Mouse (Mus musculus) liver, embryonic 13.5 days (tissue): ENCODE results near the gene Syt2. TPM values are rescaled to one million over a fixed set of nuclear protein-coding genes. Genes with fewer than 3 reads are reported as not detected.

Experiments used
- ATAC-seq: fragments of 200-750 bp; cut with Nextera tagmentation; 2 replicates; pipeline ENCODE4 v1.8.0; 2017; ENCODE audit warnings: low read depth, mild to moderate bottlenecking, moderate number of reproducible peaks, moderate library complexity
- DNase-seq: peaks from one replicate; pipeline ENCODE4 v3.0.0; 2022
- H3K27ac ChIP-seq: fragments of 300-500 bp; sonication (generic); 2 replicates; pipeline ENCODE4 v1.5.1; 2015; ENCODE audit warnings: moderate library complexity, mild to moderate bottlenecking, inconsistent platforms
- H3K27me3 ChIP-seq: fragments of 300-500 bp; sonication (generic); 2 replicates; pipeline ENCODE4 v1.6.1; 2015; ENCODE audit warnings: mild to moderate bottlenecking, inconsistent platforms
- H3K36me3 ChIP-seq: fragments of 300-500 bp; sonication (generic); 2 replicates; pipeline ENCODE4 v1.6.1; 2015; ENCODE audit warnings: mild to moderate bottlenecking, inconsistent platforms
- H3K4me1 ChIP-seq: fragments of 300-500 bp; sonication (generic); replicated peaks from 2 replicates; pipeline ENCODE4 v1.6.1; 2015; ENCODE audit warnings: inconsistent platforms
- H3K4me2 ChIP-seq: fragments of 300-500 bp; sonication (generic); 2 replicates; pipeline ENCODE4 v1.6.1; 2015; ENCODE audit warnings: inconsistent platforms, mild to moderate bottlenecking, moderate library complexity
- H3K4me3 ChIP-seq: fragments of 300-500 bp; sonication (generic); replicated peaks from 2 replicates; pipeline ENCODE4 v1.5.1; 2015; ENCODE audit warnings: mild to moderate bottlenecking, inconsistent platforms
- H3K9ac ChIP-seq: fragments of 300-500 bp; sonication (generic); 2 replicates; pipeline ENCODE4 v1.6.1; 2015; ENCODE audit warnings: mild to moderate bottlenecking, inconsistent platforms
- H3K9me3 ChIP-seq: fragments of 300-500 bp; sonication (generic); replicated peaks from 2 replicates; pipeline ENCODE4 v1.6.1; 2016; ENCODE audit warnings: inconsistent platforms
- WGBS: fragments of 180-500 bp; shearing (Covaris S2); methylation state at CpG from one replicate; pipeline ENCODE4 v1.1.7; 2015; ENCODE audit not compliant: insufficient replicate concordance; 5-methylcytosine and 5-hydroxymethylcytosine counted together
- polyA plus RNA-seq: library from polyadenylated mRNA; unstranded; fragments of >200 nt; fragmentation: Nextera tagmentation; extraction: Ambion mirVana; gene quantifications from 2 replicates; pipeline ENCODE4 v1.2.1, GENCODE M21; 2015

Gene Syt2
- polyA plus RNA-seq, 1 experiment from 2014 or later, result 0.08 TPM

DNA sequence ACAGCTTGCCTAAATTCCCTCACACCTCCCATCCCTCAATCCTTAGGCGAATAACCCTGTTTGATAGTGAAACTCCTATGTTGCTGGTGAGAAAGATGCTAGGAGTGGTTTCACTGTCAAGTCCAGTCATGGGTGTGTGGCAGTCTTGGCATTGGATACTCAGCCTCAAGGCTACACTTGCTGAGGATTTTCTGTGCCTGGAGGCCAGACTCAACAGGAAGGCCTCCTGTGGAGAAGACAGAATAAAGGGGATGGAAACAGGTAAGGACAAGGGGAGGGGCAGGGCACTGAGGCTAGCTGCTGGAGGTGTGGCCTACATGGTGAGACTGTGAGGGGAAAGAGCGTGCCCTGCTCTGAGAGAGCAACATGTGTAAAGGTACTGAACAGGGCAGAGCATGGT lies 60.1 kb downstream of the Syt2 start:
- H3K4me1 ChIP-seq, result peaks cover 20% of the 10 kb centered on the region
- 48% methylated on average over 2 of the region's 2 CpGs for WGBS
- peaks cover 66% of the 10 kb centered on the region for H3K27me3 ChIP-seq
- DNase-seq (no peak), ATAC-seq (no peak)
- no peak overlapping the region for H3K4me3 ChIP-seq
- H3K9ac ChIP-seq, result no peak overlapping the region
- no peaks in the 10 kb centered on the region for H3K9me3 ChIP-seq
- no peak overlapping the region for H3K4me2 ChIP-seq
- H3K36me3 ChIP-seq, result no peaks in the 10 kb centered on the region
- H3K27ac ChIP-seq, result no peak overlapping the region

DNA sequence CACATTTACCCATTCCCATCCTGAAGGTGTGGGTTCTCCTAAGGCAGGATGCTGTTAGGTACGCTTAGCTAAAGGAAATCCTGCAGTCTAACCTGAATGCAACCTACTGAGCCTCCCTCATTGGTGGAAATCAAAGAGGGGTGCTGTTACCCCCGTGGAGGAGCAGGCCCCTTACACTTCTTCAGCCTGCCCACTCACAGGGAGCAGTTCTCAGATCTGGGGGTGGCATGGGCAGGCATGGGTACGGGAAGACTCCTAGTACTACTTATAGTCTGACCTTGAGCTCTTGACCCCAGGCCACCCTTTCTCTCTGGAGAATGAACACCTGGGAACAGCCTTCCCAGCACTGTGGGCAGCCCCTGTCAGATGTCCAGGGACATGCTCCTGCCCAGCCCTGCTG lies 61.0 kb downstream of the Syt2 start:
- ATAC-seq, result no peak
- H3K27ac ChIP-seq, result no peak overlapping the region
- H3K4me2 ChIP-seq, result no peak overlapping the region
- H3K4me3 ChIP-seq, result no peak overlapping the region
- no peaks in the 10 kb centered on the region for H3K36me3 ChIP-seq
- H3K27me3 ChIP-seq, result peaks cover 72% of the 10 kb centered on the region
- no peak for DNase-seq
- WGBS, result 50% methylated on average over 3 of the region's 3 CpGs
- H3K4me1 ChIP-seq, result peaks cover 18% of the 10 kb centered on the region
- no peak overlapping the region for H3K9ac ChIP-seq
- H3K9me3 ChIP-seq, result no peaks in the 10 kb centered on the region

DNA sequence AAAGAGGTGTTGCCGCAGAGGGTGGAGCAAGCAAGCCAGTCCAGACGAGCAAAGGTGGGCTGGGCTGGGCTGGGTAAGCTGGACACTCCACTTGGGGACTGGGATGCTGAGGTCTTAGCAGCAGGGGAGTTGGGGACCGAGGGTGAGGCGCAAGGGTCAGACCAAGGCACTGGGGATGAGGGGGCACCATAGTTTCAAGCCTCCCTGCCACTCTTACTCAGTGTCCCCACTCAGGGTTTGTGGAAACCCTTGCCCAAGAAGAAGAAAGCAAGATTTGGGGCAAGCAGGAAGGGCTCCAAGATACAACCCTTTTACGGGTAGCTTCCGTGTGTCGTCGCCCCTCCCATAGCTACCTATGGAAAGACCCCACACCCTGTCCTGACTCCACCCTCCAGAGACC lies 61.8 kb downstream of the Syt2 start:
- H3K4me2 ChIP-seq, result peak overlapping the region; percentile 56; the same call in 1 of the 2 replicates
- H3K27ac ChIP-seq, result no peak overlapping the region
- 14% methylated on average over 7 of the region's 8 CpGs for WGBS
- peaks cover 80% of the 10 kb centered on the region for H3K27me3 ChIP-seq
- DNase-seq (no peak), ATAC-seq (no peak)
- no peaks in the 10 kb centered on the region for H3K36me3 ChIP-seq
- peak overlapping the region; percentile 41; the same call in 1 of the 2 replicates for H3K4me3 ChIP-seq
- H3K9me3 ChIP-seq, result no peaks in the 10 kb centered on the region
- peaks cover 17% of the 10 kb centered on the region for H3K4me1 ChIP-seq
- no peak overlapping the region for H3K9ac ChIP-seq

DNA sequence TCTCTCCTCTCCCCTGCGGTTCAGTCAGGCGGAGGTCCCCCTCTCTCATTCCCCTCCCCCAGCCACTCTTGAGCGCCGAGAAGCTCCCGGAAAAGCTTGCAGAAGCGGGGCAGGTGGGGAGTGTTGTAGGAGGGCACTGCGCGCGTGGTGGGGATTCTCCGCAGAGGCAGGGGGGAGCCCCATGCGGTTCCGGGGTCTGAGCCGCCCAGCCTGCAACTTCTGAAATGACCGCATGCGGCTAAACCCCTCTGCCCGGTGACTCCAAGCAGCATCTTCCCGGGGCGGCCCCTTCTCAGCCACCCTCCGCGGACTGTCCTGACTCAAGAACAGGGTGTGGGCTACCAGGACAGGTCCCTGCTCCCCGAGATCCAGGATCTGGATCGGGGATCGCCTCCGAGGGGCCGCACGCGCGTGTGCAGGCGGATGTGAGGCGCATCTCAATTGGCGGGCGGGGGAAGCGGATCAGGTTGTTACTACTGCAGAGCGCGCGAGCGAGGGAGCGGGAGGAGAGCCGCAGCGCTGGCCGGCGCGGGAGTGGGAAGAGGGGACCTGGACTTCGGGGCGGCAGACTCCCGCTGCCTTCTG lies 62.4 kb downstream of the Syt2 start:
- no peak for DNase-seq
- H3K9me3 ChIP-seq, result no peaks in the 10 kb centered on the region
- peaks cover 85% of the 10 kb centered on the region for H3K27me3 ChIP-seq
- H3K27ac ChIP-seq, result no peak overlapping the region
- peak overlapping the region; percentile 41 for H3K4me3 ChIP-seq
- under 1% methylated on average over 46 of the region's 46 CpGs for WGBS
- no peaks in the 10 kb centered on the region for H3K36me3 ChIP-seq
- H3K4me2 ChIP-seq, result peak overlapping the region; percentile 56
- 0 out of 2 replicates have a peak overlapping the region, but pooled peaks have one; percentile 12 for H3K9ac ChIP-seq
- peaks cover 17% of the 10 kb centered on the region for H3K4me1 ChIP-seq
- ATAC-seq, result no peak

DNA sequence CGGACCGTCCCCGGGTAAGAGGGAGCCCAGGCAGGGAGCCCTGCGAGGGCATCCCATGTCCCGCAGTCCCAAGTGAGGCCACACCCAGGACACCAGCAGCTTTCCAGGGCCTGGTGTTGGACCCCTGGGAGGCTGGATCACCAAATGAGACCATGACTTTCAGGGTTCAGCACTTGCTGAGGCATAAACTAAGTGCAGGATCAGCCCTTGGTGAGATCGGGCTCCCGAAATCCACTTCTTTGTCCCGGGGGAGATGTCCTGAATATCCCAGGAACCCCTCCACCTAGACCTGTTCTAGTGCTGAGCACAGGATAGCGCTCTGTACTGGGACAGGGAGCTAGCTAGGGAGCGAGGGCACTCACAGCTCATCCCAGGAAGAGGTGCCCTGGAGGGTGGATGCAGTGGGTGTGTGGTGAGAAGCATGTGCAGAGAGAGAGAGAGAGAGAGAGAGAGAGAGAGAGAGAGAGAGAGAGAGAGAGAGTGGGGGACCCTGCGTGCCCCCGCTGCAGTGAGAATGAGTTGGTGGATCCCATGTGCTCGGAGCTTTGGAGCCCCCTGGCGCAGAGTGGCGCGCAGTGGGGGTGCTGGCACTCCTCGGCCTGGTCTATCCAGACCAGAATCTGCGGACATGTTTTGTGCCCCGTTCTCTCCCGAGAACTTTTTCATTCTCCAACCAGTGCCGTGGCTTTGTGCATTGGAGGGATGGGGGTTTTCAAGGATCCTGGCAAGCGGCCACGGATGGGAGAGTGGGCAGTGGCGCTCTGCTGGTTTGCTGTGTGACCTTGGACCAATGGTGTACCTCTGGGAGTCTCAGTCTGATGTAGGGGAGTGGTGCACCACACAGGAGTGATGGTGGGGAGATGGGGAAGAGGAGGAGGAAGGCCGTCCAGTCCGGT lies 63.2 kb downstream of the Syt2 start:
- Histone ChIP-seq H3K27me3 (peaks cover 90% of the 10 kb centered on the region), H3K9me3 (no peaks in the 10 kb centered on the region), H3K36me3 (no peaks in the 10 kb centered on the region), H3K9ac (no peak overlapping the region), H3K4me1 (peaks cover 15% of the 10 kb centered on the region), H3K4me3 (peak overlapping the region; percentile 41), H3K27ac (no peak overlapping the region), H3K4me2 (peak overlapping the region; percentile 56)
- WGBS, result 19% methylated on average over 26 of the region's 26 CpGs
- ATAC-seq (no peak), DNase-seq (no peak)

DNA sequence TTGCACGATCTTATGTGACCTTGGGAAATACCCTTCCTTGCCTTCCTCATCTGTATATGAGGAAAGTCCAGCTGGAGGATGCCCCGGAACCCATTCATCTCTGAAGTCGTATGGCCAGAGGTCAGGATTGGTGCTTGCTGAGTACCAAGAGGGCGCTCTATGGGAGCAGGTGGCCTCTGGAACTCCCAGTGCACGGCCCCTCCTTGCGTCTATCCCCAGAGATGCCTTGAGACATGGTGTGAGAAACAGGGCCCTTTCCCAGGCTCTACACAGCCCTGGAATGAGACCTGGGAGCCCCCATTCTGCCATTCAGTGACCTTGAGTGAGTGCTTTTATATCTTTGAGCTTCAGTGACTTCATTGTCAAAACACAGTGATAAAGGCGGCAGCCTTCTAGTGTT lies 64.6 kb downstream of the Syt2 start:
- Histone ChIP-seq H3K27me3 (peaks cover 87% of the 10 kb centered on the region), H3K9ac (no peak overlapping the region), H3K4me3 (no peak overlapping the region), H3K9me3 (no peaks in the 10 kb centered on the region), H3K4me2 (no peak overlapping the region), H3K4me1 (peaks cover 15% of the 10 kb centered on the region), H3K36me3 (no peaks in the 10 kb centered on the region), H3K27ac (no peak overlapping the region)
- 56% methylated on average over 7 of the region's 7 CpGs for WGBS
- ATAC-seq (no peak), DNase-seq (no peak)

DNA sequence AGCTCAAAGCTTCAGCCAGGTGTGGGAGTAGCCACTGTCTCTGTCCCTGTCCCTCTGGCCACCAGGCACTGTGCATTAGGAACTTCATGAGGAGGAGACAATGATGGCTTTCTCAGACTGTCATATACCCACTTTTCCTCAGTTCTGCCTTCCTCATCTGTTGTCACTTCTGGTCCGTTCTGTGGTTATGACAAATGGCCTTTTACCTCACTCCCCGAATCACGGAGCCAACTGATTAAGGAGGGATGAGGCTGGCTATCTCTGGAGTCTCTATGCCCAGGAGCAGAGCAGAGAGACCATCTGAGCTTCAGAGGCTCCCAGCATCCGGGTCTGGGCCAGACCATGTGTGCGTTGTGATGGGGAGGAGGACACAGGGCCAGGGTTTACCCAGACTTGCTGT lies 65.2 kb downstream of the Syt2 start:
- peaks cover 15% of the 10 kb centered on the region for H3K4me1 ChIP-seq
- 46% methylated on average over 5 of the region's 5 CpGs for WGBS
- no peak overlapping the region for H3K4me3 ChIP-seq
- H3K9ac ChIP-seq, result no peak overlapping the region
- ATAC-seq, result no peak
- no peaks in the 10 kb centered on the region for H3K36me3 ChIP-seq
- H3K27me3 ChIP-seq, result peaks cover 81% of the 10 kb centered on the region
- H3K9me3 ChIP-seq, result no peaks in the 10 kb centered on the region
- no peak for DNase-seq
- H3K4me2 ChIP-seq, result no peak overlapping the region
- no peak overlapping the region for H3K27ac ChIP-seq

DNA sequence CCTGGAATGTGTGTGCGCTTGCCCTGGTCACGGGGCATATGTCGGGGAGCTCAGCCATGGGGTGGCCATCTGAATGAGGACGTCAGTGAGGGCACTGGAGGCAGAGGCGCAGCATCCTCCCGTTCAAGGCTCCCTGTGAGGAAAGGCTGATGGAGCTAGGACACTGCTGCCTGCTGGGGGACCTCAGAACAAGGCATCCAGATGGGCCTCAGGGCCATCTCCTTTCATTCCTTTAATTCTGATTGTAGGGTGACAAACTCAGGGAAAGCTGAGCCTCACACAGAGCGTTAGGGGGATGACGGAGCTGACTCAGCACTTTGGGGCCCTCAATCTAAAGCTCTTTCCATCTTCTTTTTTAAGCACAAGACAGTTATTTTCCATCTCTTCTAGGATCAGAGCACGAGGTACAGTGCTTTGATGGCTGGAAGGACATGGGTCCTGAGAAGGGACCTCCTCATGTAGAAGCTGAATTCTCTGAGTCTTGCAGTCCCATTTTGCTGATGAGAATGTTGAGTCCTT lies 66.4 kb downstream of the Syt2 start:
- Histone ChIP-seq H3K4me3 (no peak overlapping the region), H3K4me1 (peaks cover 15% of the 10 kb centered on the region), H3K4me2 (no peak overlapping the region), H3K36me3 (no peaks in the 10 kb centered on the region), H3K27me3 (peaks cover 69% of the 10 kb centered on the region), H3K9ac (no peak overlapping the region), H3K9me3 (no peaks in the 10 kb centered on the region), H3K27ac (no peak overlapping the region)
- no peak for ATAC-seq
- 68% methylated on average over 9 of the region's 9 CpGs for WGBS
- DNase-seq, result no peak

DNA sequence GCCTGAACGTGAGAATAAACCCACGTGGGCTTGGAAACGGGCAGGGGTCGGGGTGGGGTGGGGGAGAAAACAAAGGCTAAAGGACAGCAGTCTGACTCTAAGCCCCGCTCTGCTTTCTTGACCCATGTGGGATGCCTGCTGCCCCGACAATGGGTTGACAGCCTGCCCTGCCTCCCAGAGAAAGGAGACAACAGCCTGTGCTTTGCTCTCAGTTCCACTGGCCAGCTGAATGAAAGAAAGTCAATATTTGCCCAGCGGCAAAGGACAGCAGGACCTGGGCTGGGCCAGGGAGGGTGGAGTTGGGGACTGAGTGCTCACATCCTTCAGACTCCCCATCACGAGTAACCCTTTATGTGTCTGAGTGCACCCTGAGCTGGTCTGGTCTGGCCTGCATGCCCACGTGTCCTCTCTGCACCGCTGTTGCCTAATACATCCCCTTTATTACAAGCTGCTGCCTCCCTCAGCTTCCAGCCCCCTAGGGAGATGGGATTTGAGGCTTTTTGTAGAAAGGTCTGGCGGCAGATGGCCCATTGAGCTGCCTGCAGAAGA lies 67.0 kb downstream of the Syt2 start:
- H3K27ac ChIP-seq, result no peak overlapping the region

DNA sequence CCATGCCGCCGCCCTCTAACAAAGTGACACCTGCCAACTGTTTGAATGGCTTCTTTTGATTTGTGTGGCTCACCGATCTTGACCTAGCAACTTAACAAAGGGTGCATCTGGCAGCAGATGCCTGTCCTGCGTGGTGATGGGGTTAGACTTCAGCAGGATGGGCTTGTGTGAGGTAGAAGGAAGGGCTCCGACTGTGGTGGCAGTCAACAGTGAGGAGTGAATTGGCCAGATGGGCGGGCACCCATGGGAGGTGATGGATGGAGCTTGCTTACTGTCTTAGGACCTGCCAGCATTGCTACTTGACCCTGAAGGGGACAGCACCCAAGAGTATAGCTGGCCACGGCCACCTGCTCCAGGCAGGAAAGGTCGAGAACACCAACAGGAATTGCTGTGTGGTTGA lies 67.7 kb downstream of the Syt2 start:
- ATAC-seq (no peak), DNase-seq (no peak)
- Histone ChIP-seq H3K27me3 (peaks cover 56% of the 10 kb centered on the region), H3K4me1 (peaks cover 9% of the 10 kb centered on the region), H3K36me3 (no peaks in the 10 kb centered on the region), H3K4me2 (no peak overlapping the region), H3K27ac (no peak overlapping the region), H3K9ac (no peak overlapping the region), H3K4me3 (no peak overlapping the region), H3K9me3 (no peaks in the 10 kb centered on the region)
- 54% methylated on average over 8 of the region's 8 CpGs for WGBS

More for the DNA sequence above, 67.0 kb downstream of the Syt2 start:
- Histone ChIP-seq H3K4me1 (peaks cover 14% of the 10 kb centered on the region), H3K4me3 (no peak overlapping the region), H3K27me3 (peaks cover 63% of the 10 kb centered on the region), H3K9me3 (no peaks in the 10 kb centered on the region), H3K36me3 (no peaks in the 10 kb centered on the region), H3K4me2 (no peak overlapping the region), H3K9ac (no peak overlapping the region)
- ATAC-seq (peak; percentile 75), DNase-seq (no peak)
- WGBS, result 38% methylated on average over 11 of the region's 11 CpGs

DNA sequence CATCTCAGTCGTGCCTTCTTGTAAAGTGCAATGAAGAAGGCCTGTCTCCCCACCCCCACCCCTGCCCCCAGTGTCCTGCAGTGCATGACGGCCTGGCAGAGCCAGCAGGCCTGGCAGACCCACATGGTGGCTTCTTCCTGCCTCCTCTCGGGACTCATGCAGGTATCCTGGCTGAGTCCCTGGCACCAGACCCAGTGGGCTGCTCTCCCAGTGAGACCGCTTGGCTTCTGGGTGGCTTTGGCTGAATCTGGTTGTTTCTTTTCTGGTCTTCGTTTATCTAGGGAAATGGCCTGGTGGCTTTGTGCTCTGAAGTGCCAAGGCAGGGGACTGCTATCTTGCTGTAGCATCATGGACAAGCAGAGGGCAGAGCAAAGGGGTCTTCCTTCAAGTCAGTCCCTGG lies 68.6 kb downstream of the Syt2 start:
- WGBS, result 48% methylated on average over 5 of the region's 5 CpGs

More for the DNA sequence above, 68.6 kb downstream of the Syt2 start:
- H3K9me3 ChIP-seq, result no peaks in the 10 kb centered on the region
- H3K4me3 ChIP-seq, result no peak overlapping the region
- H3K36me3 ChIP-seq, result no peaks in the 10 kb centered on the region
- peaks cover 50% of the 10 kb centered on the region for H3K27me3 ChIP-seq
- no peak for ATAC-seq
- H3K4me1 ChIP-seq, result peaks cover 15% of the 10 kb centered on the region; the same call in 1 of the 2 replicates
- H3K4me2 ChIP-seq, result no peak overlapping the region
- H3K27ac ChIP-seq, result no peak overlapping the region
- DNase-seq, result no peak
- H3K9ac ChIP-seq, result no peak overlapping the region
